Mouse (Mus musculus) testis, adult 2 months (tissue): ENCODE data around the gene Bend5. TPM values are rescaled to one million over a fixed set of nuclear protein-coding genes. Genes with fewer than 3 reads are reported as not detected.
A peak's percentile ranks its signal among the peaks of the same experiment; 100 is the strongest.

ENCODE experiments used
- H3K27ac ChIP-seq: fragments of 200-500 bp; 2 replicates; pipeline ENCODE4 v1.5.1; 2012; ENCODE audit warnings: low read depth, low read length; ENCODE audit not compliant: control insufficient read depth, insufficient read depth
- H3K27me3 ChIP-seq: fragments of 200-500 bp; 2 replicates; pipeline ENCODE4 v1.6.1; 2012; ENCODE audit warnings: mild to moderate bottlenecking, low read length, moderate library complexity; ENCODE audit not compliant: control insufficient read depth, insufficient read depth
- H3K36me3 ChIP-seq: fragments of 200-500 bp; 2 replicates; pipeline ENCODE4 v1.6.1; 2012; ENCODE audit warnings: mild to moderate bottlenecking, low read length; ENCODE audit not compliant: control insufficient read depth, insufficient read depth
- H3K4me1 ChIP-seq: fragments of 200-500 bp; 2 replicates; pipeline ENCODE4 v1.6.1; 2012; ENCODE audit warnings: low read length; ENCODE audit not compliant: control insufficient read depth, insufficient read depth
- H3K4me3 ChIP-seq: fragments of 200-500 bp; 2 replicates; pipeline ENCODE4 v1.5.1; 2012; ENCODE audit warnings: low read depth, mild to moderate bottlenecking, low read length, moderate library complexity, mixed read lengths; ENCODE audit not compliant: control insufficient read depth
- CTCF ChIP-seq: fragments of 200-500 bp; IDR thresholded peaks from 2 replicates; pipeline ENCODE4 v1.5.1; 2012; ENCODE audit warnings: low read depth, mild to moderate bottlenecking, inconsistent platforms, low read length, moderate library complexity; ENCODE audit not compliant: control insufficient read depth, insufficient read depth, insufficient replicate concordance
- POLR2A ChIP-seq: fragments of 200-500 bp; IDR thresholded peaks from 2 replicates; pipeline ENCODE4 v1.6.1; 2012; ENCODE audit warnings: low read depth, mild to moderate bottlenecking, inconsistent platforms, low read length, moderate library complexity; ENCODE audit not compliant: control insufficient read depth
- polyA plus RNA-seq: library from polyadenylated mRNA; depleted of rRNA; stranded (reverse); fragments of >200 nt; gene quantifications from 2 replicates; pipeline ENCODE4 v1.2.3, GENCODE M21; 2012

Gene Bend5
- polyA plus RNA-seq, 1 experiment = 3.2 TPM

- TF ChIP-seq POLR2A (no peak), CTCF (no peak)
- Histone ChIP-seq H3K4me1 (no peaks in the 10 kb centered on the region), H3K36me3 (no peaks in the 10 kb centered on the region), H3K4me3 (no peak overlapping the region), H3K27me3 (no peaks in the 10 kb centered on the region), H3K27ac (no peak overlapping the region)
Measured at GRCm38 (mm10) chr4:111487233-111487843, 72.5 kb downstream of the Bend5 start.

GRCm38 (mm10) chr4:111493750-111494404, 79.1 kb downstream of the Bend5 start:
- Histone ChIP-seq H3K36me3 (no peaks in the 10 kb centered on the region), H3K27me3 (no peaks in the 10 kb centered on the region)

GRCm38 (mm10) chr4:111495949-111496348, 81.1 kb downstream of the Bend5 start:
- TF ChIP-seq POLR2A (no peak), CTCF (peak; percentile 61; the same call in 1 of the 2 replicates)
- Histone ChIP-seq H3K4me1 (no peaks in the 10 kb centered on the region), H3K27ac (no peak overlapping the region), H3K4me3 (no peak overlapping the region), H3K36me3 (no peaks in the 10 kb centered on the region), H3K27me3 (no peaks in the 10 kb centered on the region)

More at GRCm38 (mm10) chr4:111493750-111494404, 79.1 kb downstream of the Bend5 start:
- no peaks in the 10 kb centered on the region for H3K4me1 ChIP-seq
- no peak overlapping the region for H3K27ac ChIP-seq
- H3K4me3 ChIP-seq = no peak overlapping the region
- TF ChIP-seq CTCF (0 out of 2 replicates have a peak, but pooled peaks have one; percentile 25), POLR2A (no peak)

- H3K4me3 ChIP-seq = no peak overlapping the region
- no peaks in the 10 kb centered on the region for H3K27me3 ChIP-seq
- TF ChIP-seq POLR2A (no peak), CTCF (no peak)
- no peak overlapping the region for H3K27ac ChIP-seq
- H3K4me1 ChIP-seq = no peaks in the 10 kb centered on the region
- H3K36me3 ChIP-seq = no peaks in the 10 kb centered on the region
Measured at GRCm38 (mm10) chr4:111498751-111499150, 83.9 kb downstream of the Bend5 start.

GRCm38 (mm10) chr4:111501441-111501840, 86.6 kb downstream of the Bend5 start:
- TF ChIP-seq POLR2A (no peak), CTCF (no peak)
- no peaks in the 10 kb centered on the region for H3K36me3 ChIP-seq
- no peak overlapping the region for H3K27ac ChIP-seq
- no peaks in the 10 kb centered on the region for H3K27me3 ChIP-seq
- no peak overlapping the region for H3K4me3 ChIP-seq
- no peaks in the 10 kb centered on the region for H3K4me1 ChIP-seq

- H3K27me3 ChIP-seq = no peaks in the 10 kb centered on the region
- no peak overlapping the region for H3K27ac ChIP-seq
- no peaks in the 10 kb centered on the region for H3K36me3 ChIP-seq
- H3K4me1 ChIP-seq = no peaks in the 10 kb centered on the region
- no peak for TF ChIP-seq POLR2A
- TF ChIP-seq CTCF = no peak
- H3K4me3 ChIP-seq = no peak overlapping the region
Measured at GRCm38 (mm10) chr4:111502965-111503727, 88.3 kb downstream of the Bend5 start.

GRCm38 (mm10) chr4:111504952-111505351, 90.1 kb downstream of the Bend5 start:
- no peak overlapping the region for H3K27ac ChIP-seq
- H3K27me3 ChIP-seq = no peaks in the 10 kb centered on the region
- H3K4me3 ChIP-seq = no peak overlapping the region
- H3K36me3 ChIP-seq = no peaks in the 10 kb centered on the region
- TF ChIP-seq CTCF = no peak
- H3K4me1 ChIP-seq = no peaks in the 10 kb centered on the region
